Mouse (Mus musculus) lung, postnatal 0 days (tissue): Measurements from ENCODE around the gene Mri1.

Experiments used
- CTCF ChIP-seq: IDR thresholded peaks from 2 replicates; pipeline ENCODE4 v1.5.1; 2016; ENCODE audit warnings: antibody characterized with exemption, mild to moderate bottlenecking
- EP300 ChIP-seq: IDR thresholded peaks from 2 replicates; pipeline ENCODE4 v1.6.1; 2016; ENCODE audit warnings: antibody characterized with exemption, mild to moderate bottlenecking, control low read depth

DNA sequence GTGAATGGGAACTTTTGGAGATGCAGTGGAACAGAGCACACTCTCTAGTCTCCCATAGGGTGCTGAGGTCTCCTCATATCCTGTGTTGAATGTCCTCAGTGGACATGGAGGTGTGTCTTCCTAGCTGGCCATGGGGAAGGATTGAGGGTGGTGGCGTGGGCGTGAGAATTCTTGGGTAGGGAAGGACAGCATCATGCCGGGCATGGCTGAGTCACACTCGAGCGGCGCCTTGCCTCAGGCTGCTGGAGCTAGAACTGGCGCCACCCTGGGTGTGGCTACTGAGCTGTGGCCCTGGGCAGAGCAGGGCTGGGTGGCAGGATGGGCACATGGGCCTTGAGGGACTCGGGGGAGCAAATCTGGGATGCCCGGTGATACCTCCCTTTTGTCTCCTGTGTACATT lies 54.7 kb downstream of the Mri1 start:
- no peak for TF ChIP-seq CTCF
- peak; percentile 82 for TF ChIP-seq EP300
